Mouse (Mus musculus) CD8-positive naive resting alpha-beta T cell, adult 57 days (primary cell): ENCODE data around the gene Gm21983. TPM values are rescaled to one million over a fixed set of nuclear protein-coding genes. Genes with fewer than 3 reads are reported as not detected.

Experiments used
- total RNA-seq: library from RNA; stranded (reverse); gene quantifications from one replicate; pipeline ENCODE4 v1.2.4, GENCODE M21; 2023

Gm21983 gene
- not detected for total RNA-seq

GRCm38 (mm10) chr7:27180837-27181695 lies at the start of gene Gm21983, which contains the start of gene Mia:
Gm21983 (minus strand) TSS chr7:27181086.
Mia (minus strand) TSS chr7:27181157.

DNA sequence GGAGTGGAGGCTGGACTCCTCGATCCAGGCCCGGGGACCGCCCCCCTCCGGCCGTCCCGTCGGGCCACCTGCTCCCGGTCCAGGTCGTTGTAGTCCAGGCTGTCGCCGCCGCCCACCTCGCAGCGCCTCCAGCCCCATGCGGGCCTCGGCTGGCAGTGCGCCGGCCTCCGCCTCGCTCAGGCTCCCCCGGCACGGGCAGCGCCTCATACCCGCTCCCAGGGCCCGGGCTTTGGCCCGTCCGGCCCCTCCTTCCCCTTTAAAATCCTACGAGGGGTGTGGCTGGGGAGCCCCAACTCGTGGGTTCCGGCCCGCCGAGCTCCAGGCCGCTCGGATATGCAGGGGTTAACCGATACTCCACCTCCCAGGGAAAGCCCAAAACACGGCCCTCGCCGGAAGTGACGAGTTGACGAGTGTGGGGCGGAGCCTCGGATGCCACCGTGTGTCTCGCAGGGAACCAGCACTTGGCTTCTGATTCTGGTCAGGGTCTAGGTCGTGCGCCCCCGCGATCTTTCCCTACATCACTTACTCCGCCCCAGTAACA lies 47.5 kb upstream of the Gm21983 start, which contains the start of gene Itpkc:
Itpkc (minus strand) TSS at position 381 of the 541 bp plus-strand sequence.

DNA sequence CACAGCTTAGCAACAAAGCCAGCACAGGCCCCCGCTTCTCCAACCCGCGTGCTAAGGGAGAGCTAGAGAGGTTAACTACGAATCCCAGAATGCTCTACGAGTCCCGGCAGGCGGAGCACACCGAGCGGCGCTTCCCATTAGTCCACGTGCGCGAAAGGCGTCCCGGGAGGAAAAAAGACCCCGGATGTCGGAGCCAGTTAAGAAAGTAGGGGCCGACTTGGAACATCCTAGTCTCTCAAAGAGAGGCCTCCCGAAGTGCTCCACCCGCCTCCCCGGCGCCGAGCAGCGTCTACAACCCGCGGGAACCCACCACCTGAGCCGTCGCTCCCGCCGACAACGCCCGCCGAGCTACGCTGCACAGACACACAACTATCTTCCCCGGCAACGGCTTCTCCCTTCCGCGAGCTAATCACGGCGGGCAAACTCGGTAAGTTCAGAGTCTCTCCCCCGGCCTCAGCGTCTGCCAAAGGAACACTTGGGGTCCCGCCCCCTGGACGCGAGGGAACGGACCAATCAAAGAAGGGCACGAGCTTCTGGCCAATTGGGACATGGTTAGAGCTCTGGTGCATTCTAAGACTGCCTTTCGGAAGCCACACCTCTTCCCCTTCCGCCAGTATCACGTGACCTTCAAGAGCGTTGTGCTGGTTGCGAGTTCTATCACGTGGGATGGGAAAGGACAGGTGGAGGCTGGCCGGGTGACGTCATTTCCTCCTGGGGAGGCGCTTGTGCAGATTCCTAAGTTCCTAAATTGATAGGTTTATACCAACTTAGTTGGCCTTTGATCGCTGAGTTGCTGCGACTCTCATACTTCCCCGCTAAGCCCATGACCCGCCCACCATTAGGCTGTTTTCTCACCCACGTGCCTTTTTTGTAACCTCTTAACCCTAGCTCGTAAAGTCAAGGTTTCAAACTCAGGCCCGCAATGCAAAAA lies 15.1 kb upstream of the Gm21983 start, which contains the start of the genes BC024978 and Snrpa:
BC024978 (plus strand) TSS at position 101 of the 931 bp plus-strand sequence.
Snrpa (minus strand) TSS at position 591 of the 931 bp plus-strand sequence.

GRCm38 (mm10) chr7:27178324-27179216 lies 2.3 kb downstream of the Gm21983 start, which contains the start of gene Rab4b:
Rab4b (minus strand) TSS chr7:27178896.

DNA sequence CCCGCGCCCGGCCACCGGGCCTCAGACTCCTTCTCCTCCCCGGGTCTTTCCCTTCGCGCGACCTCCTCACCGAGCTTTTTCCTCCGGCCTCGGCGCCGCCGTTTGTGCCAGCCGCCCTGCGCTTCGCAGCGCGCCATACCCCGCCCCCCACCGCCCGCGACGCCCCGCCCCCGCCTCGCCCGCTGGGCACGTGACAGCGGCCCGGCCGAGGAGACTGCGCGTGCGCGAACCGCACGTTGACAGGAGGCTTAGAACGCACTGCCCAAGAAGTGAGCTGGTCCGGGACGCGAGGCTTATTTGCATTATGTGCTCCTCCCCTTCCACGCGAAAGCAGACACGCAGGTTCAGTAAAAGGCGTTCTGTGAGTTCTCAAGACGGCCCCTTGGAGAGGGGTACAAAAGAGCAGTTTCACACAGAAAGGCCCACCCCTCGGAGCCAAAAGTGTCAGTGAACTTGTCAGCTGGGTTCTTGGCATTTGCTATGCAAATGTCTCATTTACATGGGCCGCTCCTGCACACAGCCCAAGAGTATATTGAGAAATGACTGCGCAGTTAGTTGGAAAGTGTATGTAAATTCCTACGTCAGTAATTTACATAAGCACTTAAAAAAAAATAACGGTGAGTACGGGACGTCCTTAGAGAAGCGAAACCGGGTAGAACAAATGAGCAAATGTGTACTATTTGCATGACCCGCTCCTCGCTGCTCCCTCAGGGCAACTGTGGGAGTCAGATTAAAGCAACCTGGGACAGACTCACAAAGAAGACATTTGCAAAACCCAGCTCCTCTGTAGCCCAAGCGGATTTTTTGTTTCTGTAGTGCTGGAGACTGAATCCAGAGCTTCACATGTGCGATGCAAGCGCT lies 14.0 kb downstream of the Gm21983 start, which contains the start of gene Egln2:
Egln2 (minus strand) TSS at position 189 of the 861 bp plus-strand sequence.

GRCm38 (mm10) chr7:27153205-27153764 lies 27.6 kb downstream of the Gm21983 start, which contains the start of gene Cyp2t4:
Cyp2t4 (plus strand) TSS chr7:27153714.

GRCm38 (mm10) chr7:27119676-27120075 lies 61.2 kb downstream of the Gm21983 start, which contains the start of gene Cyp2f2:
Cyp2f2 (plus strand) TSS chr7:27119909.

Other genes with a start within 250 kb of the Gm21983 start
- gene Cyp2a22, start 241.7 kb downstream of the Gm21983 start, total RNA-seq: not detected
- gene Cyp2a12, start 152.0 kb downstream of the Gm21983 start, total RNA-seq: not detected
- not detected for gene Cyp2f2, start 61.2 kb downstream of the Gm21983 start, total RNA-seq
- gene Cyp2t4, start 27.4 kb downstream of the Gm21983 start, total RNA-seq: not detected
- gene Egln2, start 14.3 kb downstream of the Gm21983 start, total RNA-seq: 71.8 TPM
- 85.3 TPM for gene Rab4b, start 2.2 kb downstream of the Gm21983 start, total RNA-seq
- 1.1 TPM for gene Mia, start 71 bp upstream of the Gm21983 start, total RNA-seq
- 19.7 TPM for gene BC024978, start 14.7 kb upstream of the Gm21983 start, total RNA-seq
- 84.5 TPM for gene Snrpa, start 15.2 kb upstream of the Gm21983 start, total RNA-seq
- gene Itpkc, start 47.6 kb upstream of the Gm21983 start, total RNA-seq: 12.4 TPM
- 14.0 TPM for gene Coq8b, start 51.9 kb upstream of the Gm21983 start, total RNA-seq
- gene Numbl, start 77.3 kb upstream of the Gm21983 start, total RNA-seq: 3.1 TPM
- 1.2 TPM for gene Ltbp4, start 156.6 kb upstream of the Gm21983 start, total RNA-seq
- gene Shkbp1, start 174.9 kb upstream of the Gm21983 start, total RNA-seq: 80.0 TPM
- gene Gm20479, start 176.3 kb upstream of the Gm21983 start, total RNA-seq: not detected